Mouse (Mus musculus) MN1 (cell line): ENCODE measurements at regions not wholly inside any gene's neighbourhood (a gene's known extent, or its start where the extent isn't known, plus 50 kb on each side); places are given as distances from the start of the nearest gene placed in this dataset.
"Not testable (repeated sequence)": the region's sequence is repeated elsewhere in the genome, so short reads cannot be mapped to it uniquely, and the experiment has no call there.

Experiments used
- DNase-seq: peaks from one replicate; pipeline ENCODE4 v3.0.0-alpha.2; 2016; ENCODE audit warnings: low spot score

DNA sequence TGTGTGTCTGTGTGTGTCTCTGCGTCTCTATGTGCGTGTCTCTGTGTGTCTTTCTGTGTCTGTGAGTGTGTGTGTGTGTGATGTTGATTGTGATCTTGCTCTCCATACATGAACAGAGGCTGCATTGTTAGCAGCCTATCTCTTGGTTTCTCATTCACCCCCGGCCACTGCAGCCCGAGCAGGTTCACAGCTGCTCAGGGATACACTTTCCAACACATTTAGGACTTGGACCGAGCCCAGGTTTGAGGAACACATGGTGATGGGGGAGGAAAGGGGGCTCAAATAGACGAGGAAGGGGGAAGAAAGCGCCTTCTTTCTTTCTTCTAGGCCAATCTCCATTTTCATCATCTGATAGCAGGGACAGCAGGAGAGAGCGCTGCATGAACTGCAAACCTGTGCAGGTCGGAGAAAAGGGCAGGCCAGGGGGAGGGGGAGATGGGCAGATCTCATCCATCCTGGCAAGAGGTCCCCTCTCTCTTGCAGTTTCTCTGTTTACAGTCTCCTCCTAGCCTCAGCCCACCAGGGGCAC, 123.2 kb downstream of the Zfp36l1 start:
- no peak for DNase-seq

DNA sequence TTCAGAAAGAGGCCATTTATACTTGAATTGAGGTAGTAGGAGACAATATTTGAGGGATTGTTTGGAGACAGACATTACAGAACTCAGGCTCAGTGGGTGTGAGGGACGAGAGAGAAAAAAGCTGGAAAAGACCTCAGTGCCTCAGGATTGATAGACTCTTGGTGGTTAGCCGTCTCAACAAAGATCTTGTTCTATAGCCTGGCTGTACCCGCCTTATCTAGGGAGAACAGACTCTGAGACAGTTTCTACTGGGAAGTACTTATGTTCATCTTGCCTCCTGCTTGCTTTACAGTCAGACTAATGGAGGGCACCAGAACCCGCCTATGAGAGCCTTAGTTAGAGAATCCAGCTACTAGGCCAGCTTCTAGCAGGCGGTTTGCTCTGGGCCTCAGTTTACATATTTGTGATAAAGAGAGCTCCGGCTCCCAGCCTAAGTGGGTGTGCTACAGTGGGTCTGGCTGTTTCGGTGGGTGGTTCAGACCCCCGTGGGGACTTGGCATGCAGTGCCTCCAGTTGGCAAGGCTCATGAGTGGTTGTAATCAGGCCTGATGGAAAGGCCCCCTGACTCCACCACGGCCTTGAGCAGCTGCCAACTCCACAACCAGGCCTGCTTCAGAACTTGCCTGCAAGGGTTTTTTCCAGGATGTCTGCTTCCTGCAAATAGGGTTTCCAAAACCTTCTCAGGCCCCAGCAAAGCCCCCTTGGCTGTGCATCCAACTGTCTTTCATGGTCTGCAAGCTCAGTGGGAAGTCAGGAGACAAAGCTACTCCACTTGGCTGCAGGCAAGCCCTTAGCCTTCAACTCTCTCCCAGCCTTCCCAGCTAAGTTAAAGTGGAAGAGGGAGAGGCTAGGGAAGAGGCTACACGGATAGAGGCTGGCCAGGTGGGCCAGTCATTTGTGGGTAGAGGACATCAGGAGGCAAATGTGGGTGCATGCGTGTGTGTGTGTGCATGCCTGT, 124.1 kb downstream of the Zfp36l1 start:
- no peak for DNase-seq

DNA sequence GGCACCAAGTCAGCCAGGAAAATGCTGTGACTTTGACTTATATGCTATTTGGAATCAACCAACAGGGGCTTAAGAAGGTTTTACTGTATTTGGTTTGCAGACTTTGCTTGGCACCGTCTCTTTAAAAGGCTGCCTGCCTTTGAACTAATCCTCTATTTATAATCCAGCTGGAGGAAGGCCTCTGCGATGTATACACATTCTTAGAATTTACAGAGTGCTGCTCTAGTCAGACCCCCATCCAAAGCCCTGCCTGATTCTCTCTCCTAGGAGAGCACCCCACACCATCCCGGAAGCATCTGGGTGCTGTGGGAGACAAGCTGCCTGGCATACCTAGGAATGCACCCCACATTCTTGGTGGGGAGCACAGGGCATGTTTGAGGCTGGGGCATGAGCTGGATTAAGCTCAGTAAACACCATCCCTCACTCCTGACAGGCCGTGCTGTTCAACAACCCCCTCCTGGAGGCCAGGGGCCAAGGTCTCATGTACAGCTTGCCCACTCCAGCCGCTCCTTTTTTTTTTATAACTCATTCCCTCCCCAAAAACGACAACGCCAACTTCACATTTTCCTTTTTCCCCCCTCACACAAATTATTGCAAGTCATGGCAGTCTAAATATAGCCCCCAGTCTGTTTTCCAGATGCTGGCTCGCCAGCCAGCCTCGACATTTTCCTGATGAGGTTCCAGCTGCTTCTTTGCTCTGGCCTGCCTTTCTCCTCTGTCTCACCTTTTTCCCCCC, 126.4 kb downstream of the Zfp36l1 start:
- no peak for DNase-seq

DNA sequence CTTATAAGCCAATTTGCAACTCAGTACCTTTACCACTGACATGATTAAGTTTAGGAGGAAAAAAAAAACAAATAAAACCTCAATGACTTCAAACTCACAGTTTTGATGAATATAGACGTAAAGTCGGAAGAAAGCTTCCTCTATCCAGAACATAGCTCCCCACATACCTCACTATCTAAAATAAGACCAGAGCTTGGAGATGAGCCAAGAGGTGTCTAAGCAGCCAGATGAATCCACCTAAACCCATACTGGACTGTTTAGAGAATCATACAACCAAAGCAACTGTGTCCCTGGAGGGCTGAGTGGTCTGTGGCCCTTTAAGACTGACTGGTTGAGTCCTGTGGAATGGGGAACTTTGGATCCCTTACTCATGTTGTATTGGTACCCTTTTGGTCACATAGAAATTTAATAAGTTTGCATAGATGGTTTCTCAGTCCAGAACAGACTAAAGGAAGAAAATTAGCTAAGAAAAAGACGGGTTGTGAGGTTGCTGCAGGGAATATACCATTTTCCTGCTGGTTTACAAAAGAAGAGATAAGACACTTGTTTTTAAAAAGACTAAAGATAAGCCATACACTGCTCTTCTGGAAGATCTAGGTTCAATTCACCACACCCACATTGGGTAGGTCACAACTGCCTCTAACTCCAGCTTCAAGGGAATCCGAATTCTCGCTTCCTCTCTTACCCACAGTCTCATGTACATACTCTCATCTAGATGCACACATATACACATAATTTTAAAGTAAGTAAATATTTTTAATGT, 127.6 kb downstream of the Zfp36l1 start:
- no peak for DNase-seq

DNA sequence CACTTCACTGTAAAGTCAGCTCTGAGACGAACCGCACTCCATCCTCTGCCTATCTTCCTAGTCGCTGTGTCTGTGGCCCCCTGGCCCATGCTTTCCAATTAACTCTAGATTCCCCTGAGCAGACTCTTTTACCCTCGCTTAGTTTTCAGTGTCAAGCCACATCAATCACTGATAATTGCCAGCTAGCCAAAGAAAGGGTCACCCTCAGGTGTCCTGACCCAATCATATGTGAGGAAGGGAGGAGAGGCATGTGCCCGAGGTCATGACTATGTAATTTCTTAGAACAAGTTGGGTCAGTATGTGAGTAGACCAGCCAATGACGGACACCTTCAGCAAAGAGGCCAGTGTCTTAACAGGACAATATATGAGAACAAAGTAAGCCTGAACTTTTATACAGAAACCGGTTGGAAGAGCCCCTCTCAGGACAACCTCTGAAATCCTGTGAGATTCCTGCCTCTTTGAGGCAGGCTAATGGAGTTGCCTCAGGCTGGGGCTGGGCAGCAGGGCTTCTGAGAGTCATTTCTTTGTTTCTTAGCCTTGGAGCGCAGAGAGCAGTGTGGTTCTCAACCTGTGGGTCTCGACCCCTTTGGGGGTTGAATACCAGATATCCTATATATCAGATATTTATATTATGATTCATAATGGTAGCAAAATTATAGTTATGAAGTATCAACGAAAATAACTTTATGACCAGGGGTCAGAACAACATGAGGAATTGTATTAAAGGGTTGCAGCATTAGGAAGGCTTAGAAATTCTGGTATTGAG, 128.6 kb downstream of the Zfp36l1 start:
- DNase-seq = no peak

DNA sequence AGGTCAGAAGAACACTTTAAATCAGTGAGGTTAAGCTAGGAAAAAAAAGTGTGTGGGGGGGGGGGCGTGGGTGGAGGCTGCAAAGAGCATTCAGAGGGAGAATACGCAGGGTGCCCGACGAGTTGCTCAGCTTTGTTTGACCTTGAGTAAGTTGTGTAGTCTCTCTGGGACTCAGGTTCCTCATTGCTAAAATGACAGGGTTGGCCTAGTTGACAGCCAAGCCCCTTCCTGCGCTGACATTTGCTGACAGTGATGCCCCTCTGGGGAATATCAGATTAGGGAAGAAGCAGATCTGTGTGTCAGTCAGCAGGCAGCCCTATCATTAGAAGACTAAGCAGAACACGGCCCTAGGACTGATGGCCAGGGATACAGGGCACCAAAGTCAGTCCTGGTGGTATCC, 129.6 kb downstream of the Zfp36l1 start:
- DNase-seq = no peak

DNA sequence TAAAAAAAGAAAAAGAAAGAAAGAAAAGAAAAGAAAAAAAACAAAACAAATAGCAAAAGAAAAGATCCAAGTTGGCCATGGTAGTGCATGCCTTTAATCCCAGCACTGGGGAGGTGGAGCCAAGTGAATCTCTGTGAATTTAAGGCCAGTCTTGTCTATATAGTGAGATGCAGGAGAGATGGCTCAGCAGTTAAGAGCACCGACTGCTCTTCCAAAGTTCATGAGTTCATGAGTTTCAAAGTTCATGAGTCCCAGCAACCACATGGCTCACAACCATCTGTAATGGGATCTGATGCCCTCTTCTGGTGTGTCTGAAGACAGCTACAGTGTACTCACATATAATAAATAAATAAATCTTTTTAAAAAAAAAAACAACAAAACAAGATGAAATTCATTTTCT, 130.3 kb downstream of the Zfp36l1 start:
- not testable (repeated sequence) for DNase-seq

DNA sequence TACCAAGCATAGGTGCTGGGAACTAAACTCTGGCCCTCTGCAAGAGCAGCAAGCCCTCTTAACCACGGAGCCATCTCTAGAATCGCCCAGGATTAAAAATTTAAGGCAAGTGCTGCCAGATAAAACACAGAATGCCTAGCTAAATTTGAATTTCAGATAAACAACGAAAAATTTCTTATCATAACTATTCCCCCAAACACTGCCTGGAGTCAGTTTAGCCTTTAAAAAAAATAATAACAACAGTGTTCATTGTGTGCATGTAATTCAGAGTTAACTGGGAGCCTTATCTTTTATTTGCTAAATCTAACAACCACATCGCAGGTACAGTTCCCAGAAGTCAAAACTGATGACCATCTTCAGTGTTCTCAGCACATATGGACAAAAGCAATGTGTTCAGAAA, 132.1 kb downstream of the Zfp36l1 start:
- no peak for DNase-seq

DNA sequence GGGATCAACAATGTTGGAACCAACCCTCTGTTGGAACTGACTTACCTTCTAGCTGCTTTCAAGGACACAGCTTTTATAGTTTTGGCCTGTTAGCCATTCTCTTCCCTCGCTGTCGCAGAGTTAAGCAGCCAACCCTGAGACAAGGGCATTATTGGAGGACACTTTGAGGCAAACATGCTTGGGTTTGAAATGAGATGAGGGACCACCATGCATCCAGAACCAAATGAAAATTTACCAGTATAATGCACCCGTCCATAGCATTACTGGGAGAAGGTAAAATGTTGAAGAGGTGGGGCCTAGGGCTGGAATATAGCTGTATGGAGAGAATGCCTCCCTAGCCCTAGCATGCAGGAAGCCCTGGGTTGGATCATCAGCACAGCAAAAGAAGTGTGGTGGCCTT, 135.7 kb downstream of the Zfp36l1 start:
- DNase-seq = no peak

DNA sequence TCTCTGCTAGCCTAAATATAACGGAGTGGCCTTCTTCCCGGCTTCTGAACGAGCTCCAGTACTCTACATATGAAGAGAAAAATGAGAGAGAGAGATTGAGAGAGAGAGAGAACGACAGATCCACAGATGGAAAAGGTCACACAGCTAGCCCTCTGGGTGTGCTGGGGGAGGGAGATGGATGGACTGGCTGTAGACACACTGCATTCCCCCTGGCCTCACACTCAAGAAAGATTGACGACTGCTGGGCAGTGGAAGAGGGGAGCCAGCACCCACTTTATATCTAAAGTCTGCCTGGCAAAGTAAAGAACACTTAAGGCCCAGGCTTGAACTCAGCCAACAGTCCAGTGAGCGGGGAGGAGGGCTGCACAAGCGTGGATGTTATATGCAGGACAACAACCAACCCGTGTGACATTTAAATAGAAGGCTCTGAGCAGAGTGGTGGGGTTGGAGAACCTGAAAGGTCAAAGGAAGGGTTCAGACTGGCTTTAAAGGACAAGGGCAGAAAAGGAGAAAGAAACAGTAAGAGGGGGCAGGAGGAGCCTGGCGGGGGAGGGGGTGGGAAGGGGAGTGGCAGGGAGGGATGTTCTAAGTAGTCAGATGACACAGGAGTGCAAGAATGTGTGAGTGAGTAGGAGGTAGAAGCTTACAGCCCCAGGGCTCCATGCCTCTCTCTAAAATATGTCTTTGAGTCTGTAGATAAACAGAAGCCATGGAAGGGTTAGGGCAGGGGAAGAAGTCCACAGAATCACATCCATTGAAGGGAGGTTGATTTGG, 137.2 kb downstream of the Zfp36l1 start:
- no peak for DNase-seq

DNA sequence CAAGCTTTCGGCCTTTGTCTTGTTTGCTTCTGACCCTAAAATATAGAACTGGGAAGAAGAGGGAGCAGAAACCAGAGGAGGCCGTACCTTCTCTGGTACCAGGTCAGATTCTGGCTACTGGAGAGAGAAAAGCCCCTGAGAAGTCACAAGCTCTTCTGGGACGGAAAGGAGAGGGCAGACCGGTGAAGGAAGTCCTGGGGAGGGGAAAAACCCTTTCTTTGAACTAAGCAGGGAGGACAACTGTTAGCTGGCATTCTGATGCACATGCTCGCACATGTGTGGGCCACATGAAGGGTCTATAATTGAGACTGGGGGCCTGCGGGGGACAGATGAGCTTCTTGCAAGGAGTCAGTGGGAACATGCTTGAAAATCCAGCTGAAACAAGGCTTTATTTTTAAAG, 137.8 kb downstream of the Zfp36l1 start:
- DNase-seq = no peak

DNA sequence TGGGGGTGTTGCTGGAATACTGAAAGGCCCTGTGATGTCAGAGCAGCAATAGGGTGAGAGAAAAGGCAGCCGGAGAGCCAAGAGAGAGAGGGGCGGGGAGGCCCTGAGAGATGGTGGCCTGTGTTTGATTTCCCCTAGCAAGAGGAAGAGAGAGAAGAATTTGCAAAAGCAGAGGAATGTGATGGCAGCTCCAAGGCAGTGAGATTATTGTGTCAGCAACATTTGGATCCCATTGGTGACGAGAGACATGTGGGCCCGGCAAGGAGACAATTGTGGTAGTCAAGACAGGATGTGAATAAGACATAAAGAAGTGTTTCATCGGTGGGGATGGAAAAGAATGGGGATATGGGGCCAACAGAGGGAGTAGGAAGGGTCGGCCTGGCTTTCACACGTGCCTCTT, 138.3 kb downstream of the Zfp36l1 start:
- DNase-seq = no peak

DNA sequence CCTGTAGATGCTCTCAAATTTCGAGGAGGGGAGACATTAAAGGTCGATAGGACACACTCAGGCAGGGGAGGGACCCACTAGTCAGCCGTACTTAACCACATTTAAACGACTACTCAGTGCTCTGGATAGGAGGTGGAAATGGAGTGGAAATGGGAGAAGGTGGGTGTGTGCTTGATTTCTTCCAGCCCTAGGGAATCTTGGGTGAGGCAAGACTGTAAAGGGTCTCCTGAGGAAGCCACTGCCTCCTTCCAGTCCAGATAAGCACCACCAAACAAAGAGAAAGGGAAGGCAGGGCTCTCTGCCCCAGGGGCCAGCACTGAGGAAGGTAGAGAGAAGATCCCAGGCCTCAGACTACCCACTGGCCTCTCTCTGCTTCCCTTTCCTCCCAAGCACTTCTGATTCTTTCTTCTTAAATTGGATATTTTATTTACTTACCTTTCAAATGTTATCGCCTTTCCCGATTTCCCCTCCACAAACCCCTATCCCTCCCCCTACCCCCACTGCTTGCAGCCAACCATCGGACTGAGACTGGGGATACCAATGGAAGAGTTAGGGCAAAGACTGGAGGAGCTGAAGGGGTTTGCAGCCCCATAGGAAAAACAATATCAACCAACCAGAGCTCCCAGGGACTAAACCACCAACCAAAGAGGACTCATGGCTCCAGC, 139.1 kb downstream of the Zfp36l1 start:
- DNase-seq = no peak

DNA sequence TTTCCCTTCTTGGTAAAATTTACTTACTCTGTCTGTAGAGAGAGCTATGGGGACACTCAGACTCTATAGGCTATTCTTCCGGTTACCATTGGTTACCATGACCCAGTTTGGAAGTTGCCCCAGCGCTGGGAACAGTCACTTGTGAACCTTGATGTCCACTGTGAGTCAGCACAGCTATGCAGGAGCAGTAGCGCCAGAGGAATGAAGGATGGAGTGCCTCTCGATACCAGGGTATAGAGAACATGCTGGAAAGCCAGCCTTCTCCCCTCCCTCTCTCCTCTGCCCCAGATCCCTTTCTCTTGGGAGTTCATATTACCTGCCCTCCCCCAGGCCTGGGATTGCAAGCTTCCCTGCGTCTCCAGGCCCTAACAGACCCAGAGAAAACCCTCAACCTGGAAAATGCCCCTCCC, 141.8 kb downstream of the Zfp36l1 start:
- DNase-seq = no peak

DNA sequence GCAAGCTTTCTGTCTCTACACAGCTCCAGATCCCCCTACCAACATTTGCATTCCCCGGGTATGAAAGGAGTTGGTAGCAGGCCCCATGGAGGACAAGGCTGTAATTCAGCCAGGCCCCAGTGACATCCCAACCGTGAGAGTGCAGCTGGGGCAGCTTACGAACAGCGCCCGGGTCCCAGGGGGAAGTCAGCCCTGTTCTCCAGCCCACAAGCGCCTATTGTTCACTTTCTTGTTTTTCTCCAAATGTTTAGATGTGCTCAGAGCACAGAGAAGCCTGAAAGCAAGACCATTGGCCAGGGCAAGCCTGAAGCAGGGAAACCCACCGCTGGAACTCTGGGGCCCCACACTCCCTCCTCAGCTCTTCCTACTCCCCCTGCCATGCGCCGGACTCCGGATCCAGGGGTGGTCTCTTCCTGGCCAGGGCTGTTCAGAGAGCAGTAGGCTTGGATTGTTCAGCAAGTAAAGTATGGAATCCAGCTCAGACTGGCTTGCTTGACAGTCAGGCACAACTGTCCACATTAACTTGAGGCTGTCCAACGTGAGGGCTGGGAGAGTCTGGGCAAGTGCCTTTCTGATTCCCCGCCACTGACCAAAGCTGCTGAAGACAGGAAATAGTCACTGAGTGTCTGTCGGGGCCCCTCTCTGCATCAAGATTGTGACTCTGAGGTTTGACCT, 142.4 kb downstream of the Zfp36l1 start:
- peak; percentile 11 for DNase-seq

DNA sequence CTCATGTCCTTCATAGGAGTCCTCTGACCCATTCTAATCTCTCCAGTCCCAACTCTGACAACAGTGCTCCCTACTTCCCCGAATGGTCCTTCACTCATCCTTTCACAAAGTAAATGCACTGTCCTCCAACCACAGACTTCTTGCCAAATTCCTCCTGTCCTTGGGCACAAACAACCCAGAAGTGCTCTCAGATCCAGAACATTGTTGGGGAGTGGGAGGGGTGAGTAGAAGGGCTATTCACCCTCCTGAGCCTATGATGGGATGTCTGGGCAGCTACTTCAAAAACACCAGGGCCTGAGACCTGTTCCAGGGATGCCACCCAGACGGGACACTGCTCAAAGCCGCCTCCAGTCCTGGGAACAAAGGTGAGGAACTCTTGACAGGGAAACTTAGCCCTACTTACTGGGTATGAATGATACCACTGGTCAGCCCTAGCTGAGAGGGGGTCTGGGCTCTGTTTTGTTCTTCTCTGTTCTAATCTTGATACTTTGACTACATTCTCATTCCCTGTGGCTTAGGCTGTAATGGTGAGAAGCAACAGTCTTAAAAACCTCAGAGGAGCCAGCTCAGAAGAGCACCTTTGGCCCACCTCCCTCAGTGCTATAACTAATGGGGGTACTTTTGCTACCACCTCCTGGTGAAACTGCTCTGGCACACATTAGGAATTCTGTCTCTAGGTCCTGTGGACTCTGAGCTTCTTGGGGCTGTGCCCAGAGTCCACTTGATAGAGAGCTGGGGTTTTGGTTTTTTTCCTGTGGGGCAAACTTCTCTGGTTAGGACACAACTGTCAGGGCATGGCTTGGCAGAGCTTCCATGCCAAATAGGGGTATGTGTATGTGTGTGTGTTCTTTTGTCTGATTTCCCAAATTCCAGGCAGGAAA, 143.2 kb downstream of the Zfp36l1 start:
- peak; percentile 19 for DNase-seq

DNA sequence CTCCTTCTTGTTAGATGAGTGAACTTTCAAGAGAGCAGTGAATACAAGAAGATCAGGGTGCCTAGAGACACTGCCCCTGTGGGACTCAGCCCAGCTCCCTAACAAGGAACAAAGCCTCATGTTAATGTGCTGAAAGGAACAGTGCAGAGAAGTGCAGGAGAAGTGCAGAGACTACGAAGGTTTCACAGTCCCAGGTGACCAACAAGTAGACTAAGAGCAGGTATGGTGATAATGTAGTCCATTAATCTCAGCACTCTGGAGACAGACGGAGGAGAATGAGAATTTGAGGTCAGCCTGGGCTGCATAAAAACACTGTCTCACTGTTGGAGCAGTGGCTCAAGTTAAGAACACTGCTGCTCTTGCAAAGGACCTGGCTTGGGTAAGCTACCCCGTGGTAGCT, 144.1 kb downstream of the Zfp36l1 start:
- no peak for DNase-seq

DNA sequence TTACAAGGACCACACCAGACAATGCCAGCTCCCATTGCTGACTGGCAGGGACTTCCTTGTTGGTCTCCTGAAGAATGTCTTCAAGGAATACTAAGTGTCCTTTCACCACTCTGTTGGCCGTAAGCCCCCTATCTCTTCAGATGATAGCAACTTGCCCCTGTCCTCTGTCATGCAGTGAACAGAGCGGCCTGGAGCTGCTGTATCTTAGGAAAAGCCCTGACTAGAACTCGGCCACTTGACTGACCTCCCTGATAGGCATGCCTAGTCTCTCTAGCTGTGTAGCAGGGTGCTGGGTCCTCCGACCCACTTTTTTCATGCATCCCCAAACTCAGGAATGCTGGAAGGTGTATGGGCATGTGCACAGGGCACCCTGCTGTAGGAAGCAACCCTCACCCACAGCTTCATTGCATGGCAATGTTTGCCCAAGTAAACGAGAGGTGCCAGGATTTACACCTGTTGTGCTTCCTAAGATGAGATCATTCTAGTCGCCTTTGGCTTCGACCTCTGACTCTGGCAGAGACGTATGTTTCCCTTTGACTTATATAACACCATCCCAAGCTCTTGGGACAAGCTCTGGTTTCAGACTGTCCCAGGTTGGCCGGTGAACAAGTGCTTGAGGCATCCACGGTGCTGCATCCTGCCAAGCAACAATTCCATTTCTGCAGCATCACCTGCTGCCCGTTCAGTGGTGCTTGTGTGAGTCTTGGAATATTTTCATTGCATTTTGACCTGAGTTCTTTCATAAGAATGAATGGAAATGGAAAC, 145.1 kb downstream of the Zfp36l1 start:
- no peak for DNase-seq
